Mouse (Mus musculus): ENCODE results near the gene Wnt8b. TPM values are rescaled to one million over a fixed set of nuclear protein-coding genes. Genes with fewer than 3 reads are reported as not detected.
A peak's percentile ranks its signal among the peaks of the same experiment; 100 is the strongest.

Wnt8b gene
- total and polyA plus RNA-seq, 2 experiments from 2014 or later = 1.2 to 2.1 TPM

GRCm38 (mm10) chr19:44487266-44487665 is 6.0 kb upstream of the Wnt8b start:
- no peaks in the 10 kb centered on the region for H3K36me3 ChIP-seq (ENCODE audit: insufficient read depth)
- H3K4me2 ChIP-seq (ENCODE audit: low read depth) = no peak overlapping the region
- no peak overlapping the region for H3K9ac ChIP-seq
- H3K27ac ChIP-seq (ENCODE audit: low read depth, low read length) = no peak overlapping the region
- WGBS = 7% methylated on average over 8 of the region's 8 CpGs
- H3K4me3 ChIP-seq (ENCODE audit: low read depth, low read length) = no peak overlapping the region
- TF ChIP-seq CTCF (IDR thresholded peaks at IDR 0.05; ENCODE audit: low read depth) = peak; percentile 44
- H3K9me3 ChIP-seq (ENCODE audit: low read length) = no peaks in the 10 kb centered on the region
- H3K27me3 ChIP-seq (ENCODE audit: insufficient read depth, low read length) = no peaks in the 10 kb centered on the region; the same call in 1 of the 2 replicates
- no peaks in the 10 kb centered on the region for H3K4me1 ChIP-seq (ENCODE audit: insufficient read depth)
- no peak for ATAC-seq
- DNase-seq = no peak

DNA sequence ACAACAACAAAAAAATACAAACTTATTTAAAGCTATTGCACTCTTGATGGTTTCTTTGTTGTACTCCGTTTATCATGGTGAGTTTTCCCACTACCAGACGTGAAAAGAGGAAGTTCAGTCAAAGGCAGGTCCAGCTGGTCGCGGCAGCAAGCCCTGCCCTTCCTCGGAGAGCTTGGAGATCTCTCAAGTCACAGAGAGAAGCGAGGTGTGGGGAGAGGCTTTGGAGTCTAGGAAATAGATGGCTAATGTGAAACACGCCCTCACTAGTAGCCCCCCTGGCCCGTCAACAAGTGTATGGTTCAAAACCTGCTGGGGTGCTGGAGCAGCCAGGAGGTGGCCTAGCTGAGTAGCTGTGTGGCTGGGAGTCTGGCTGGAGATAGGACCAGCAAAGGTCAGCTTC is 3.2 kb downstream of the Wnt8b start:
- no peak for TF ChIP-seq CTCF (IDR thresholded peaks at IDR 0.05; ENCODE audit: low read depth)
- Histone ChIP-seq H3K4me3 (ENCODE audit: low read depth, low read length) (no peak overlapping the region), H3K9ac (no peak overlapping the region), H3K27ac (ENCODE audit: low read depth, low read length) (no peak overlapping the region), H3K36me3 (ENCODE audit: insufficient read depth) (no peaks in the 10 kb centered on the region), H3K4me2 (ENCODE audit: low read depth) (no peak overlapping the region), H3K27me3 (ENCODE audit: insufficient read depth, low read length) (peaks cover 68% of the 10 kb centered on the region), H3K9me3 (ENCODE audit: low read length) (no peaks in the 10 kb centered on the region), H3K4me1 (ENCODE audit: insufficient read depth) (no peaks in the 10 kb centered on the region)
- no peak for DNase-seq
- 40% methylated on average over 8 of the region's 8 CpGs for WGBS
- no peak for ATAC-seq

- no peaks in the 10 kb centered on the region for H3K4me1 ChIP-seq (ENCODE audit: insufficient read depth)
- H3K9me3 ChIP-seq (ENCODE audit: low read length) = no peaks in the 10 kb centered on the region
- no peak overlapping the region for H3K27ac ChIP-seq (ENCODE audit: low read depth, low read length)
- H3K36me3 ChIP-seq (ENCODE audit: insufficient read depth) = no peaks in the 10 kb centered on the region
- no peak for TF ChIP-seq CTCF (IDR thresholded peaks at IDR 0.05; ENCODE audit: low read depth)
- H3K27me3 ChIP-seq (ENCODE audit: insufficient read depth, low read length) = peaks cover 68% of the 10 kb centered on the region
- H3K4me2 ChIP-seq (ENCODE audit: low read depth) = no peak overlapping the region
- no peak overlapping the region for H3K9ac ChIP-seq
- ATAC-seq (no peak), DNase-seq (no peak)
- H3K4me3 ChIP-seq (ENCODE audit: low read depth, low read length) = no peak overlapping the region
- 45% methylated on average over 10 of the region's 10 CpGs for WGBS
Measured at GRCm38 (mm10) chr19:44496941-44497340, 3.7 kb downstream of the Wnt8b start.

DNA sequence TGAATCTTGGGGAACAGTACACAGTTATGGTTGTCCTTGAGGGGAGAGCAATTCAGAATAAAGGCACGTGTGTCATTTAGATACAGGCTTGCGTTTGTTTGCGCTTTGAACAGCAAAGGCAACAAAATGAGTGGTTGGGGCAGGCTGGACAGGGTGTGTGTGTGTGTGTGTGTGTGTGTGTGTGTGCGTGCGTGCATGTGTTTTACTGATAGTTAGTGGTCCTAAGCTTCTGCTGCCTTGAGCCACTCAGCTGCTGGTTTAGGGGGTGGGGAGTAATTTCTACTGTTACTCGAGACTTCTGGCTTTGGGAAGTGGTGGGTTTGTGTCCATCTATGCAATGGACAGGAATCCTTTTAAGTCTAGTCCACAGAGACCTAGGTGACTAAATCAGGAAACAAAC is 5.7 kb downstream of the Wnt8b start:
- Histone ChIP-seq H3K27ac (ENCODE audit: low read depth, low read length) (no peak overlapping the region), H3K4me1 (ENCODE audit: insufficient read depth) (no peaks in the 10 kb centered on the region), H3K4me2 (ENCODE audit: low read depth) (no peak overlapping the region), H3K27me3 (ENCODE audit: insufficient read depth, low read length) (peaks cover 62% of the 10 kb centered on the region), H3K9me3 (ENCODE audit: low read length) (no peaks in the 10 kb centered on the region), H3K9ac (no peak overlapping the region), H3K4me3 (ENCODE audit: low read depth, low read length) (no peak overlapping the region), H3K36me3 (ENCODE audit: insufficient read depth) (no peaks in the 10 kb centered on the region)
- 50% methylated on average over 6 of the region's 6 CpGs for WGBS
- no peak for ATAC-seq
- no peak for DNase-seq
- no peak for TF ChIP-seq CTCF (IDR thresholded peaks at IDR 0.05; ENCODE audit: low read depth)

DNA sequence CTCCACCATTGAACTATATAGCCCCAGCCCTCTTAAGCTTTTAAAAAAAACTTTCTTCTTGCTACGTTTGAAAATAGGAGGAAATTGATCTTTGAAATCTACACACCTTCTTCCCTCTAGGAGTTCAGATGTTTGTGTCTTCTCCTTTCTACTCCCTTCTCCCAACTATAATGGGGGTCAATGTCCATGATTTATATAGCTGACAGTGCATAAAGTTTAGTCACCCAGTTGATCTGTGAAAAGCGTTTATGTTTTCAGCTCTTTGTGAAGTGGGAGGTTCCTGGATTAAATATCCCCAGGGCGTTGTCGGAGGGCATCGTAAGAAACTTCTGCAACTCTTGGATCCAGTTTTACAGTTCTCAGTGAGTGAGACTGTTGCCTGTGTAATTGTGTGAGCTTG is 7.0 kb downstream of the Wnt8b start:
- TF ChIP-seq CTCF (IDR thresholded peaks at IDR 0.05; ENCODE audit: low read depth) = no peak
- no peaks in the 10 kb centered on the region for H3K36me3 ChIP-seq (ENCODE audit: insufficient read depth)
- H3K4me2 ChIP-seq (ENCODE audit: low read depth) = no peak overlapping the region
- H3K27ac ChIP-seq (ENCODE audit: low read depth, low read length) = no peak overlapping the region
- ATAC-seq (no peak), DNase-seq (no peak)
- no peaks in the 10 kb centered on the region for H3K9me3 ChIP-seq (ENCODE audit: low read length)
- no peak overlapping the region for H3K4me3 ChIP-seq (ENCODE audit: low read depth, low read length)
- no peaks in the 10 kb centered on the region for H3K4me1 ChIP-seq (ENCODE audit: insufficient read depth)
- 34% methylated on average over 5 of the region's 5 CpGs for WGBS
- no peak overlapping the region for H3K9ac ChIP-seq
- peaks cover 49% of the 10 kb centered on the region for H3K27me3 ChIP-seq (ENCODE audit: insufficient read depth, low read length)

DNA sequence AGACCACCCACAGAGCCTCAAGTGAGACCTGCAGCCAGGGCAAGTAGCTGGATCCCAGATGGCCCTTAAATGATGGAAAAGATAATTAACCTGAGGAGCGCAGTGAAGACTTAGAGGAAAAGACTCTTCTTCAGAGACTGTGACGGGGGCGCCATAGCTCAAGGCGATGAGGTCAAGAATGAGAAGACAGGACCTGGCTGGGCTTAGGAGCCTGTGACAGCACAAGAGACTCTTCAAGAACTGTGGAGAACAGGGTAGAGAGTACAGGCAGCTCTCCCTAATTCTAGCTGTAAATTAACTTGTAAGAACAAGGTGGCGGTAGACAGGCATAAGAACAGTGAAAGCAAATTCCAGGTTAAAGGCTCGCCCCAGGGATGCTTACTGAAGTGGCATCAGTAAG is 8.7 kb downstream of the Wnt8b start:
- 81% methylated on average over 6 of the region's 6 CpGs for WGBS
- TF ChIP-seq CTCF (IDR thresholded peaks at IDR 0.05; ENCODE audit: low read depth) = no peak
- peaks cover 42% of the 10 kb centered on the region for H3K27me3 ChIP-seq (ENCODE audit: insufficient read depth, low read length)
- H3K27ac ChIP-seq (ENCODE audit: low read depth, low read length) = no peak overlapping the region
- H3K36me3 ChIP-seq (ENCODE audit: insufficient read depth) = no peaks in the 10 kb centered on the region
- no peaks in the 10 kb centered on the region for H3K9me3 ChIP-seq (ENCODE audit: low read length)
- H3K4me2 ChIP-seq (ENCODE audit: low read depth) = no peak overlapping the region
- no peak overlapping the region for H3K4me3 ChIP-seq (ENCODE audit: low read depth, low read length)
- H3K4me1 ChIP-seq (ENCODE audit: insufficient read depth) = no peaks in the 10 kb centered on the region
- no peak for DNase-seq
- no peak overlapping the region for H3K9ac ChIP-seq
- ATAC-seq = no peak

GRCm38 (mm10) chr19:44502741-44503140 is 9.5 kb downstream of the Wnt8b start:
- Histone ChIP-seq H3K4me3 (ENCODE audit: low read depth, low read length) (no peak overlapping the region), H3K27me3 (ENCODE audit: insufficient read depth, low read length) (peaks cover 42% of the 10 kb centered on the region), H3K36me3 (ENCODE audit: insufficient read depth) (no peaks in the 10 kb centered on the region), H3K27ac (ENCODE audit: low read depth, low read length) (no peak overlapping the region), H3K4me1 (ENCODE audit: insufficient read depth) (no peaks in the 10 kb centered on the region), H3K4me2 (ENCODE audit: low read depth) (no peak overlapping the region), H3K9ac (no peak overlapping the region), H3K9me3 (ENCODE audit: low read length) (no peaks in the 10 kb centered on the region)
- ATAC-seq = no peak
- no peak for DNase-seq
- no peak for TF ChIP-seq CTCF (IDR thresholded peaks at IDR 0.05; ENCODE audit: low read depth)
- 86% methylated on average over 4 of the region's 4 CpGs for WGBS

Data from forebrain, postnatal 0 days (tissue).